Mouse (Mus musculus): ENCODE measurements at regions not wholly inside any gene's neighbourhood (a gene's known extent, or its start where the extent isn't known, plus 50 kb on each side); places are given as distances from the start of the nearest gene placed in this dataset.
A peak's percentile ranks its signal among the peaks of the same experiment; 100 is the strongest.

DNA sequence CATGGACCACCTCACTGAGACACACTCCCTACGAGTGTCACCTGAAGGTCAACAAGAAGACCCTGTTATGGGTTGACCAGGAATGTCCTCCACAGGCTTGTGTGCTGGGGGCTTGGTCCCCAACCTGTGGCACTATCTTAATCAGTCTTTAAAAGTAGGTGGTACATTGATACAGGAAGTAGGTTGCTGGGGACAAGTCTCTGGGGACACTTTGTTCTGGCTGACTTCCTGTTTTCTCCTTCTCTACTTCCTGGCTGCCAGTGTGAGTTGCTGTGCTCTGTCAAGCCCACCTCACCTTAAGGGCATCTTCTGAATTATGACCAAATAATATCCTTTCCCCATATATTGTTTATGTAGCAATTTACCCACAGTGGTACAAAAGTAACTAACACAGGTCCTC is 96.1 kb downstream of the Cct6b start:
- peak; percentile 4 for DNase-seq (ENCODE audit: low read depth, low spot score)

DNA sequence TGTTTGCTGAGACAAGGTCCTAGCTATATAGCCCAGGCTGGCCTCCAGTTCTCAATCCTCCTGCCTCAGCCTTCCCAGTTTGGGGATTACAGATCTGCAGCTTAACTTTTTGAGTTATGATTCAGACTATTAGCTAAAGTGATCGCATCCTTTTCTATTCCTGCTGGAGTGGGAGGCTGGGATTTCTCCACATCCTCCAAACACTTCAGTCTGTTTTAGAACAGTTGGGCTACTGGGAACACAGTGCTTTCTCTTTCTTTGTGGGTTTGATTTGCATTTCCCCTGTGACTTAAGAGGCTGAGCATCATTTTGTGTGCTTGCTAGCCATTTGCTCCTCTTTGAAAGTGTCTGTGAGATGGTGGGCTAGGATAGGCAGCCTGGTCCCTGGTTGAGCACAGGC is 100.0 kb downstream of the Cct6b start:
- DNase-seq (ENCODE audit: low read depth, low spot score): no peak

DNA sequence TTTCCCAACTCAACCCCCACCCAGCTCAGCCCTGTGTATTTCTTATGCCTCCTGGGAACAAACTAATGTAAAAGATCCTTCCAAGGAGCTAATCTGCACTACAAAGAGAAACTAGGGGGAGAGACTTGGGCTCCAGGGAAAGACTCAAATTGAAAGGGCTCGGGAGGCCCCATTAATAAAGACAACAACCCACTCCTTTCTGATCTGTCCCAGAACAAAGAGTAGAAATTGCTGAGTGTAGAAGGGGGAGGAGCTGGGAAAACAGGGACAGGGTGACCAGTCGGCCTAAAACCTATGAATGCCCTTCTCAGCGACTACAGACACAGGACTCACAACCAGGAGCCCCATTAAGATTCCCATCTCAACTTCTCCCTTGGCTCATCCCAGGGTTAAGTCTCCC is 102.0 kb downstream of the Cct6b start:
- DNase-seq (ENCODE audit: low read depth, low spot score): no peak

DNA sequence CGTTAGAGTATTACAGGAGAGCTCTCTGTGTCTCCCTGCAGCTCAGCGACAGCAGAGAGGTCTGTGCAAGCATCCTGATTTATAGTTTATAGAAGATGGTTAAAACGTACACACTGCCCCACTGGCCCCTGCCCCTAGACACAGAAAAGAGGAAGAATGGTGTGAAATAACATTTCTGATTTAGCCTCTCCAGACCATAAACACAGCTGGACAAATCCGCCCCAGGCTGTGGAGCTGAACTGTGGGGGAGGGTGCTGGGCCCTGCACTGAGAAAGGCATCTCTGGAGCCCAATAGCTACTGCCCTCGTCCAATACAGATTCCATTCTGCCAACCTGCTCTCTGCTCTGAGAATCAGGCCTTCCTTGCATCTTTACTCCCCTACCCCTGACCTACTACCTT is 112.4 kb downstream of the Cct6b start:
- DNase-seq (ENCODE audit: low read depth, low spot score): no peak

DNA sequence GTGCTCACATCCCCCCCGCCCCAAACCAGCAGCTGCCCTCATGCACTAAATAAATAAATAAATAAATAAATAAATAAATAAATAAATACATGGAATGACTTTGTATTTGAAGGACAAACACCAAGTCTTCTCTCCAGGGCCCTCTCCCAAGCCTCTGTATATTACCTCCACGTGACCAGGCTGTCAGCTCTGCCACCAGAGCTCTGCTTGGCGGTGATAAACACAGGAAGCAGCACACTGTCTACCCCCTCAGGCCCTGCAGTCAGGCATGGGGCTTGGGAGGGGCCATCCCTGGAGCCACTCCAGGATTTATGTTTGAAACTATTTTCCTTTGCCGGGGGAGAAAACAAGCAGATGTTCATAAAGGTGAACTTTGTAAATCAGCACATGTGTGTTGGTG is 125.6 kb downstream of the Cct6b start:
- DNase-seq (ENCODE audit: low read depth, low spot score): no peak

DNA sequence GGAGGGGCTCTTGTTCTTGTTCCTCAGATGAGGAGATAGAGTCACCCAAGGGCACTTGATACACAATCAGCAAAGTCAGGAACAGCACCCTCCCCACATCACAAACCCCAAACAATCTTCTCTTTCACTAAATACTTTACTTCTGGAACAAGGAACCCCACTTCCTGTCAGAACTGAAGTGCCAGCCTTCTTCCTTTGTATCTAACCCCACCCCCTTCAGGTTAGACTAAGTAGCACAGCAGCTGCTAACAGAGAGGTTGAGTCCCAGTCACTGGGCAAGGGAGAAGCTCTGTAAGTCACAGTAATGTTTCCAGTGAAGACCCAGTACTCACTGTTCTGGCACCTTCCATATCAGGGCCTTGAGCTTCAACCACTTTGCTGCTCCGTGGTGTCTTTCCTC is 131.9 kb downstream of the Cct6b start:
- no peak for DNase-seq (ENCODE audit: low read depth, low spot score)

DNA sequence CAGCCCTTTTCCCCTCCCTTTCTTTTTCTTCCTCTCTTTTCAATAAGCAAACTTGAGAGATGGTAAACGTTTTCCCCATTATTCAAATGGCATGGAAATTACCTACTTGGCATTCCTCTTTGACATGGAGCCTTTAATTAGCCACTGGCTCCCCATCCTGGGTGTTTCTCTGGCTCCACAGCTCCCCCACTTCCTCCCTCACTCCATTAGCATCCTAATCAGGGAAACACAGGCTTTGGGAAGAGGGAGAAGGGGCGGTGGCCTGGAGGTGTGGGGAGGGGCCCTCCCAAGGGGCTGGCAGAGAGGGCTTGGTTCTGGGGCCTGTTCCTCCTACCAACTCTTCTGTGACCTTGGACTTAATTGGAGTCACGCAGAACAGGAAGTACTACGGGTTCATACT is 132.7 kb downstream of the Cct6b start:
- no peak for DNase-seq (ENCODE audit: low read depth, low spot score)

DNA sequence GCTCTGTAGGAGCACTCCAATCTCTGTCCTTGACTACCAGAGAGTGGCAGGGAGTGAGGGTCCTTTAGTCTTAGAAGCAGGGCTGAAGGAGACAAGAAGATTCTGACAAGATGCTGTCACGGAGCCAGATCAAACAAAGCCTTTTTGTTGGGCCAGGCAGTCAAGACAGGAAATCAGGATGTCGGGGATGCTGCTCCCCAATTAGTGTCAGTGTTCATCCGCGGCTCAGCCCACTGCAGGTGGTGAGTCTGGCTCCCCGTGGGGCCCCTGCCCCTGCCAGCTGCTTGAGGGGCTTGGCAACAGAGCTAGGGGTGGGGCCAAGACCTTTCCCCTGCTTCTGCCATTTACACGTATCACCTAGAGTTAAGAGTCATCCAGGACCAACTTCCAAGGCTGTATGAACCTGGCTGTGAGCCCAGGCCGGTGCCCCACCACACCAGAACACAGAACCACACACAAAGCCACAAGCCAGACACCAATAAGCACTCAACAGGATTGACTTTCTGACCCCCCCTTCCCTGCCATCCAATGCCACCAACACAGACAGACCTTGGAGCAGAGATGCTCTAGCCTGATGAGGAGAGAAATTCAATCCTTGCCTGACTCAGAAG is 137.5 kb downstream of the Cct6b start:
- DNase-seq (ENCODE audit: low read depth, low spot score): no peak

DNA sequence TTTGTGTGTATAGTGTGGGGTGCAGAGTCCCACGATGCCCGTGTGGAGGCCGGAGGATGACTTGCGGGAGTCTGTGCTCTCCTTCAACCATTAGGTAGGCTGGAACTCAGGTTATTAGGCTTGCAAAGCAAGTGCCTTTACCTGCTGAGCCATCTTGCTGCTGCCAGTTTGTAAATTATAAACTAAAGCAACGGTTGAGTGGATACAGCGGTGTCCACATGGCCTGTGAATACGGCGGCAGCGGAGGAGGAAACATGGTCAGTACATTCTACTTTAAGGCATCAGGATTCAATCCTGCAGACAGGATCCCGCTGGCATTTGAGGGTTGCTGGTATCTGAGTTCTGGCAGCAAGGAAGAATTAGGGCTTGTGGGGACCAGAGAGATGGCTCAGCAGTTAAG is 143.1 kb downstream of the Cct6b start:
- no peak for DNase-seq (ENCODE audit: low read depth, low spot score)

DNA sequence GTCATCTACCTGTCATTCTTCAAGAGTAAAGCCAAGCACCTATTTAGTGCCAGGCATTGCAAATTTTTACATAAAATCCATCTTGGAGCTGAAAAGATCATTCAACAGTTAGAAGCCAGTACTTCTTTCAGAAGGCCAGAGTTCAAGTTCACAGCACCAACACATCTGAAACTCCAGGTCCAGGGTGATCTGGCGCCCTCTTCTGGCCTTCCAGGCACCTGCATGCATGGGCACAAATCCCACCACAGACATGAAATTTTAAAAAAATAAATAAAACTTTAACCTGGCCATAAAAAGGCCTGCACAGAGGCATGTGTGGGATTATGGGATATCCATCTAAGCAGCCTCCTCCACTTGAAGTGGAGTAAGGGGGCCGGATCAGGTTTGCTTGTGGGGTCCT is 144.7 kb downstream of the Cct6b start:
- peak; percentile 38 for DNase-seq (ENCODE audit: low read depth, low spot score)

DNA sequence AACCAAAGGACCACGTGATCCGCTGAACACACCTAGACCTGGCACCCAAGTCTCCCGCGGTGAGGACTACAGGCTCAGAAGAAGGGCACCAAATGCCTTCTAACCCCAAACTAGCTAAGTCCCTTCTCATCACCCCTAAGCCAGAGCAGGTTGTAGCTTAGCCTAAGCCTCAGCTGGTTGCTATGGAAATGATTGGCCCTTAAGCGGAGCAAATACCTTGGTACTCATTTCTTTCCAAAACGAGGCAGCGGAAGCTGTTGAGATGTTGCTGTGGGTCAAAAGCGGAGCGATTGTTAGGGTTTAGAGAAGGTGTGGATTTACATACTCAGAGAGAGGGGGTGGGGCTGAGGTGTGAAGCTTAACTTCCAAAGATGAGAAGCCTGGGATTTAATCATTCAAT is 145.7 kb downstream of the Cct6b start:
- peak; percentile 7 for DNase-seq (ENCODE audit: low read depth, low spot score)

DNA sequence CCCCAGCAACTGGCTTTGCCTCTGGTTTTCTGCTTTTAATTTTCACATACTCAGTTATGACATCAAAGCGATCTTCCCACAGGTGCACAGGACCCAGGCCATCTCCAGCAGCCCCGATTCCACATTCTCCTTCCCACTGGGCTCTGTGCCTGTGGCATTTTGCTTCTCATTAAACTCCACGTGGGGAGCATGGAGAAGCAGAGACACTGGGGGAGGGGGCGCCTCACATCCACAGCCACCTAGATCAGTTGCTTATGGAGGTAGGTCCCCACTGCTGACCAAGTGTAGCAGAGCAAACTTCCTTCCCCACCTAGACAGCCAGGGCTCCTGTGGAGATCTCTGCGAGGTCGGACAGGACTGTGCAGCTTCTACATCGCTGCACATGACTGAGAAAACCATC is 147.3 kb downstream of the Cct6b start:
- DNase-seq (ENCODE audit: low read depth, low spot score): no peak

DNA sequence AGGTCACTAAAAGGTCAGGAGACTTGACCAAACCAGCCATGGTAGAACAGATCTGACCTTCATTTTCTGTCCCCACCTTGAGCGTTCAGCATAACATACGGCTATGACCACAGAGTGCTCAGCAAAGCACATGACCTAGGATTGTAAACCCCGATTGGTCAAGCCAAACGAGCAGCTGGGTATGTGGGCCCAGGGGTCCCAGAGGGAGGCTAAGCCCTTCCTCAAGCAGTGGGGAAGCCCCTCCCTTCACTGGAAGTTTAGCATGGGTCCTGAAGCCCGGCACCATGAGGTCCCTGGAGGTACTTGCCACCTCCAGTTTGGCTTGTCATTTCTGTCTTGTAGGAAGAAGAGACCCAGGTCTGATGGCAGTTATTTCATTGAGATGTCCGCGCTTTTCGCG is 149.8 kb downstream of the Cct6b start:
- no peak for DNase-seq (ENCODE audit: low read depth, low spot score)

DNA sequence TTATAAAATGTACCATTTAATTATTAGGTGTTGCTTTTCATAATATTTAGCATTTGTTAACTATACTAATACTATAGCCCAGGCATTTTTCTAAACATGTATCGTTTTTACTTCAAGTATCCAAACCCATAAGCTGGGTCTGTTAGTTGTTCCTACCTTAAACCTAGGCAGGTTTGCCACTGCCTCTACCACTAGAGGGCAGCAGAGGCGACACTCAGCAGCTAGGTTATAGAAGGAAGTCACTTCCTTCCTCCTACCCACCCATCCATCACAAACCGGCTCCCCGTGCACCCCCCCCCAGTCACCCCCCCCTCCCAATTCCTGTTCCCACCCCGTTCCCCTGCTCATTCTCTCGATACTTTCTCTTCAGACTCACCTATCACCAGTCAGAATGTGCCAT is 150.6 kb downstream of the Cct6b start:
- peak; percentile 84 for DNase-seq (ENCODE audit: low read depth, low spot score)

DNA sequence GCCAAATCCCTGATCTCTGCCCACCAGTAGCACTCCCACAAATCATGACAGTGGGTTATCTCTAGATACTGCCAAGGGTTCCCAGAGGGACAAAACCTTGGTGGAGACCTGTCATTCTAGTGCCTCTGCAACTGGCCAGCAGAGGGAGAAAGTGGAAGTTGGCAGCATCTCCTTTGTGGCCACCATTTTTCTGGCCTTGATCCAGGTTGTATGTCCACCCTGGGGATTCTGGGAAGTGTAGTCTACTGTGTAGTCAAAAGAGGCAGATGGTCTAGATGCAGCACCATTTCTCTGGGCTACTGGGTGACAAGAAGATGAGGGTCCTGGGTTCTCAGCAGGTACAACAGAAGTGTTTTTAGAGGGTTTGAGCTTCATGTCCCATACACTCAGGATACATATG is 152.1 kb downstream of the Cct6b start:
- peak; percentile 27 for DNase-seq (ENCODE audit: low read depth, low spot score)

DNA sequence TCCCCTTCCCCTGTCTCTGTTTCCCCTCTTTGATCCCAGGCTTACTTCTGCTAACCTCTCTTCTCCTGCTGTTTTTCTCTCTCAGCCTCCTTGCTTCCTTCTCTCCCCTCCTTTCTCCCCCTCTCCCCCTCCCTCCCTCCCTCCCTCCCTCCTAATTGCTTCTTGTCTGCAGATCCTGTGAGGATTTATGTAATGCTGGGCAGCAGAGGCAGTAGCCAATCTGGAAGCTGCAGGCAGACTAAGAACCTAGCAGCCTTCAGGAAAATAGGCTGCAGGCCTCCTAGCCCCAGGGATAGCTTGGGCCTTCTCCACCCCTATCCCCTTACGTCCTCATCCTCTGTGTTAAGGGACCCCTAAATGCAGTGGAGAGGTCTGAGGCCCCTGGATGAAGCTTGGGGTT is 155.2 kb downstream of the Cct6b start:
- DNase-seq (ENCODE audit: low read depth, low spot score): no peak

DNA sequence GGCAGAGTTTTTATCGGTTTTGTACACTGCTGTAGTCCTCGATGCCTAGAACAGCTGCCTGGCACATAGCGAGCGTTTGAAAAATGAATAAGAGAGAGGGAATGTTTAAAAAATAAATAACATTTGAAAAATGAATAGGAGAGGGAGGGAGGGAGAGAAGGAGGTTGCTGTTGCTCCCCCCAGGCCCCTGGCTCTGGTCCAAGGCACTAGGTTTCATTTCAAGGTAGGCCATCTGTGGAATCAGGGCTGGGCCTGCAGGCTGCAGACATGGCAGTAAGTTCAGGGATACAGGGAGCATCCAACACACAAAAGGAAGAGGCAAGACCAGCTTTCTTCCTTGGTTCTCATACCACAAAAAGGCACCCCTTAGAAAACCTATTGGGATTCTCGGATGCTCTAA is 156.5 kb downstream of the Cct6b start:
- DNase-seq (ENCODE audit: low read depth, low spot score): no peak

DNA sequence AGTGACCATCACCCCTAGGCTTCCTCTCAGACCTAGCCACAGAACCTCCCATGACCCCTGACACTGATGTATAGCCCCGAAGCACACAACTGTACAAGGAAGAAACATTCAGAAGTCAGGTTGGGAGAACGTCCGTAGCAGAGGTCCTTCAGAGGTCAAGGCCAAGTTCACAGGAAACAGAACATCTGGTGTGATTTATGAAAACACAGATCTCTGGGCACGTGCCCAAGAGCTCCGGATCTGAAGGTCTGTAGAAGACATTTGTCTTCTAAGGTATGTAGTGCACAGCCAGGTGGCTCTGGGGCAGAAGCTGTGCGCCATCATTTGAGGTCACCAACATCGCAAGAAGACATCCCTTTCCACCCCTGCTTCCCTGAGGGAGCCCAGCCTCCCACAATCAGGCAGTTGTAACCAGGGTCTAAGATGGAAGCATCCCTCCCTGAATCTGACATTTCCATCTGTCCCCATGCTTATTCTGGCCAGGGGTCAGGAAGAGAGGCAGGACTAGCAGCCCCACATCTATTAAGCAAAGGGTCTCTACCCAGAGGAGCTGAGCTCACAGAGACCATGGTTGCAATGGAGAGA is 159.8 kb downstream of the Cct6b start:
- no peak for DNase-seq (ENCODE audit: low read depth, low spot score)

DNA sequence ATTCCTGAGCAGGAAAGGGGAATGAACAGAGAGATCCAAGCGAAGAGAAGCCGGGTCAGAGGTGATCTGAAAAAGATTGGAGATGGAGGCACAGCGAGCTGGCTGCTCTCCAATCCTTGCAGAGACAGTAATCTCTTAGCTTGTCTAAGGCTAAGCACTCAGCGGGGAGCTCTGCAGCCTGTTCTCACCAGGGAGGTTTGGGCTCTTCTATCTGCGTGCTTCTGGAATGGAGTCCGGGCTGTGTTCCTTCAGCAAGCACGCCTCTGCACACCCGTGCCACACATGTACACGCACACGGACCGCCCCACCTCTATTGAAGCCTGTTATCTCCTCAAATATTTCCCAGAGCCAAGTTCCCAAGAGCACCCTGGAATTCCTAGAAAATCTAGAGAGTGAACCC is 161.3 kb downstream of the Cct6b start:
- no peak for DNase-seq (ENCODE audit: low read depth, low spot score)

DNA sequence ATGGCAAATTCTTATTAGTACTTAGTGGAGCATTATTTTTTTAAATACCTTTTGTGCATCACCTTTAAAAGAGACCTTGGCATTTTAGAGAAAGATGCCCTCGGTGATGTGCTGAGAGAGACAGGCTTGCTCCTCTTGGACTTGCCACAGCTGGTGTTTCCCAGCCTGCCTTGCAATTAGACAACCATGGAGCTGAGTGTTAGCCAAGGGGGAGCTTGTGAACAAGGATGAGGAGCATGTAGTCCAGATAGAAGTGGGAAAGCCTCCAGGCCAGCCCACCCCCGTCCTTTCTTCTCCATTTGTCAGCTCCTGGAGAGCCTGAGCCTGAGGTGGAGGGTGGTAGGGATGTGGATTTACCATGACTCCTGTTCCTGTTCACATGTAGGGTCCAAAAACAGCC is 161.9 kb downstream of the Cct6b start:
- DNase-seq (ENCODE audit: low read depth, low spot score): no peak

DNA sequence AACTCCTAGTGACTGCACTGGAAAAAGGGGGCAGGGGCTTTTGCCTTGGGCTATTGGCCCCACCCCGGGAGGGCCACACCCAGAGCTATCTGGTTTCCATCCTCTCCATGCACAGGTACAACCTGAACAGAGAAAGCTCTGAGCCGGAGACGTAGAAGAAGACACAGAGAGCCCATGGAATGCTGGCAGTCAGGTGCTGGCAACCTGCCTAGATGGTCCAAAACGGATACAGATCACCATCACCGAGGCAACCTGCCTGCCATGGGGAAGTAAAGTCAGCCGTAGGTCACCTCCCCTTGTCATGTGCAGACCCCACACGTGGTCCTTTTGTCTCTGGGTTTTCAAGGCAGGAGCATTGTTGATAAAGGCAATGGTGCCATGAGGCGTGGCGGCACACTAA is 164.0 kb downstream of the Cct6b start:
- DNase-seq (ENCODE audit: low read depth, low spot score): no peak

DNA sequence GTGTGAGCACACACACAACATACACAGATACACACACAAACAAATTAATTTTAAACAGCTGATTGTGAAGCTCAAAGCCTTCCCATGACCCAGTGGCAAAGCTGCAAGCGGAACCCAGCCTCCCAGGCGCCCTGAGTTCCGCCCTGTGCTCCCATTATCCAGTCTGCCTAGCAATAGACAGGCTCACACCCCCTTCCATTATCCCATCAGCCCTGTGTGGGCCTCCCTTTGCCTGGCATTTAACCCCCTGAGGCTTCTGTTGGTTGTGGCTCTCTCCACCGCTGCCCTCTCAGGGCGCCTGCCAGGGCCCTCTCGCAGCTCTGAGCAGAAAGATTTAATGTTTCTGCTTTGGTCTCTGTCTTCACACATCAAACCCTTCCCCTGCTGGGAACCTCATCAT is 166.4 kb downstream of the Cct6b start:
- DNase-seq (ENCODE audit: low read depth, low spot score): no peak

DNA sequence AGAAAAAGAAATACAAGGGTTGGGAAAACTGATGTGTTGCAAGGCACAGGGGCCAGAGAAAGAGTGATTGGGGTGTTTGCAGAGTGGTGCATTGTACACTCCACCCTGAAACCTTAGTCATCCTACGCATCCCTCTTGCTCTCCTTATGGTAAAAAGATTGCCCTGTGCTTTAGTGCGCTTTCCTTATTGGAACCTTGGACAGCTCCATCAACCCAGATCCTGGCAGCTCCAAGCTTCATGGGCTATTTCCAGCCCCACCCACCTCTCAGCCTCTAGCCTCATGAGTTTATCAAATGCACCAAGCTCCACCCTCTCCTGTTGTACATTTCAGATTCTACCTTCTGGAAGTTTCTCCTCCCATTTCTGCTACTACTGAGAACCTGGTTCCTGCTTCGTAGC is 167.3 kb downstream of the Cct6b start:
- DNase-seq (ENCODE audit: low read depth, low spot score): no peak

DNA sequence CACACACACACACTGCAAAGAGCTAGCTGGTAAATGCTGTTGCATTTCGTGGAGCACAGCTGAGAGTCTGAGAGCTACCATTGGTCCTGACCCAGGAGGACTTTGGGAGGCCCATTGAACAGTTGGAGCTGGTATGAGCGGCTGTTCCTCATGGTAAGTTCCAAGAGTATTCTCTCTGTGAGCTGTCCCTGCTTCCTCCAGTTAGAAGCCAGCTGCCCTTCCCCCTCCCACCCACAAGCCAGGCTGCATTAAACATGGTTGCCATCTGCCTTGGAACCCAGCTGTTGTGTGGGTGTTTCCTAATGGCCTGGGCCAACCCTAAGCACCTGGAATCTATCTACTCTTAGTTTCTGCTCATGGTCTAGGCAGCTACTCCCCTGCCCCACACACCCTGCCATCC is 174.4 kb downstream of the Cct6b start:
- DNase-seq (ENCODE audit: low read depth, low spot score): no peak

Data from CD4-positive, CD25-positive, alpha-beta regulatory T cell, adult 2 months (primary cell).